Mouse (Mus musculus) embryo, embryonic 11.5 days (tissue): ENCODE data around the gene Slc5a5.

Experiments used
- DNase-seq: peaks from one replicate; pipeline ENCODE4 v3.0.0-alpha.2; 2012; ENCODE audit warnings: low read depth, low spot score

The Slc5a5 gene

DNA sequence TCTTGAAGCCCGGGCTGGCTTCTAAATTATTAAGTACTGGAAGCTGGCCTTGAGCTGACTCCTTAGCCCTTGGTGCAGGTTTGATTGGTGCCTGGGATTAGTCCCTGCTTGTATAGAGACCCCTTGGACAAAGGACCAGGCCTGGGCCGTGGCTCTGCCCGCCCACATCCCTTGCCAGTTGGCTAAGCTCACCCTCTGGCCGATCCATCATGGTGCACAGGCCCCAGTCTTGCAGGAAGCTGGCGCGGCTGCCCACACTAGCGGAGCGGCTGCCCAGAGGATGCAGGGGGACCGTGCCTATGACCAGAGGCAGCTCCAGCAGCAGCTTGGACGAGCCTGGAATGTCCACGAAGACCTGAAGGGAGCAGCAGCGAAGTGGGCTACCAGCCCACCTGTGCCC lies 55.9 kb downstream of the Slc5a5 start:
- DNase-seq, result no peak

- no peak for DNase-seq
Measured at GRCm38 (mm10) chr8:70834071-70834470, 58.5 kb downstream of the Slc5a5 start.

- no peak for DNase-seq
Measured at GRCm38 (mm10) chr8:70833520-70833919, 59.0 kb downstream of the Slc5a5 start.

DNA sequence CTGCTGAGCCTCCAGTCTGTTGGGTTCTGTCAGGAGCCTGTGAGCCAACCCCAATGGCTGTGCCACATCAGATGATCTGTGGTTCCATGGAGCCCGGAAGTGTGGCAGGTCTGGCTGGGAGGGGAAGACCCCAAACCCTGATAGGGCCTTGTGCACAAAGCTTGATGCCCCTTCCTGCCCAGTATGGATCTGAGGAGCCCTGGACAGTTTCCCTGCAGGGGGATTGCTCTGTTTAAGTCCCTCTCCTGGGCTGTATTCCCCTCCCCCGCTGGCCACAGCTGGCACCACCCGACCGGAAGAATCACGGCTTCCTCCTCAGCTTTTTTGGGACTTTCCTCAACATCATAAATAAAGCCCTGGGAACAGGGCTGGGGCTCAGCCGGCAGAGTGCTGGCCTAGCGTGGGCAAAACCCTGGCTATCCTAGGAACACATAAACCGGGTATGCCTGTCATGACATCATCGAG lies 59.5 kb downstream of the Slc5a5 start:
- no peak for DNase-seq
